Mouse (Mus musculus) erythroblast, adult 5-6 weeks (primary cell): Measurements from ENCODE around the gene Dupd1. TPM values are rescaled to one million over a fixed set of nuclear protein-coding genes. Genes with fewer than 3 reads are reported as not detected.

Experiments used
- total RNA-seq, 2 experiments: library from RNA; stranded (forward) in 1 of 2; stranded (reverse) in 1 of 2; fragments of 150-400 nt in 1 of 2; fragments of 200-764, 138-1000 nt in 1 of 2; gene quantifications; 2 replicates each; pipeline versions ENCODE4 v1.2.3 to v1.2.4; 2015 to 2017; ENCODE audit warnings: low replicate concordance in 2 of 2

Gene Dupd1
- total RNA-seq, 2 experiments from 2014 or later = not detected

Other genes with a start within 250 kb of the Dupd1 start
- gene Kat6b, start 233.1 kb downstream of the Dupd1 start, total RNA-seq (2015; ENCODE audit: low replicate concordance) = 6.3 and 6.9 TPM in 2 replicates
- 7.4 and 10.6 TPM in 2 replicates for gene Kat6b, start 233.1 kb downstream of the Dupd1 start, total RNA-seq (2017; ENCODE audit: low replicate concordance)
- gene Samd8, start 36.0 kb upstream of the Dupd1 start, total RNA-seq (2015; ENCODE audit: low replicate concordance) = 3.8 and 10.2 TPM in 2 replicates
- gene Samd8, start 36.0 kb upstream of the Dupd1 start, total RNA-seq (2017; ENCODE audit: low replicate concordance) = 1.8 and 2.1 TPM in 2 replicates
- not detected in 2 replicates for gene Dusp13, start 36.6 kb upstream of the Dupd1 start, total RNA-seq (2015; ENCODE audit: low replicate concordance)
- gene Dusp13, start 36.6 kb upstream of the Dupd1 start, total RNA-seq (2017; ENCODE audit: low replicate concordance) = not detected in 2 replicates
- gene Vdac2, start 110.7 kb upstream of the Dupd1 start, total RNA-seq (2015; ENCODE audit: low replicate concordance) = 85.7 and 89.7 TPM in 2 replicates
- gene Vdac2, start 110.7 kb upstream of the Dupd1 start, total RNA-seq (2017; ENCODE audit: low replicate concordance) = 72.2 and 93.7 TPM in 2 replicates
- 2.5 and 9.6 TPM in 2 replicates for gene Comtd1, start 134.4 kb upstream of the Dupd1 start, total RNA-seq (2015; ENCODE audit: low replicate concordance)
- 4.0 and 4.5 TPM in 2 replicates for gene Comtd1, start 134.4 kb upstream of the Dupd1 start, total RNA-seq (2017; ENCODE audit: low replicate concordance)